Mouse (Mus musculus) testis, postnatal 10 days (tissue): Measurements from ENCODE around the gene Tut1.
"Not testable (repeated sequence)": the region's sequence is repeated elsewhere in the genome, so short reads cannot be mapped to it uniquely, and the experiment has no call there.

Experiments
- DNase-seq: peaks from one replicate; pipeline ENCODE4 v3.0.0; 2021; ENCODE audit warnings: low spot score

Gene Tut1

DNA sequence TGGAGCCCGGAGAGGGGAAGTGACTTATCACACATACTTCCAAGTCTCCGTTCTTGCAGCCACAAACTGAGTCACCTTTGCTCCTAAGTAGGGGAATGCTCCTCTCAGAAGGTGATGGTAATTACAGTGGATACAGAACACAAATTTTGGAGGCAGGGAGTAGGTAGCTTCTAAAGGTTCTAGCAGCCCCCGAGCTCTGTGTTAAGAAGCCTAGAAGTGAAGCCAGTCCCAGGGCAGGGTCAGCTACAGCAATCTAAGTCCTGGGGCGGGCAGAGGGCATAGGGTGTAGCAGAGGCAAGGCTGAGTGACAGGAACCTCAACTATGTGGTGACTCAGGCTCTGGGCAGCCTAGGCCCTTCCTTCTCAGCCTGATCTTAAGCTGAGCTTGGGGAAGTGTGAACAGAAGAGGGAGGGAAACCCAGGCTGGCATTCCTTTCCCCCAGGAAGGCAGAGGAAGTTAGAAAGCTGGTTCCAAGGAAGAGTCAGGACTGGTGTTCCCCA lies 29.6 kb downstream of the Tut1 start:
- DNase-seq: no peak

DNA sequence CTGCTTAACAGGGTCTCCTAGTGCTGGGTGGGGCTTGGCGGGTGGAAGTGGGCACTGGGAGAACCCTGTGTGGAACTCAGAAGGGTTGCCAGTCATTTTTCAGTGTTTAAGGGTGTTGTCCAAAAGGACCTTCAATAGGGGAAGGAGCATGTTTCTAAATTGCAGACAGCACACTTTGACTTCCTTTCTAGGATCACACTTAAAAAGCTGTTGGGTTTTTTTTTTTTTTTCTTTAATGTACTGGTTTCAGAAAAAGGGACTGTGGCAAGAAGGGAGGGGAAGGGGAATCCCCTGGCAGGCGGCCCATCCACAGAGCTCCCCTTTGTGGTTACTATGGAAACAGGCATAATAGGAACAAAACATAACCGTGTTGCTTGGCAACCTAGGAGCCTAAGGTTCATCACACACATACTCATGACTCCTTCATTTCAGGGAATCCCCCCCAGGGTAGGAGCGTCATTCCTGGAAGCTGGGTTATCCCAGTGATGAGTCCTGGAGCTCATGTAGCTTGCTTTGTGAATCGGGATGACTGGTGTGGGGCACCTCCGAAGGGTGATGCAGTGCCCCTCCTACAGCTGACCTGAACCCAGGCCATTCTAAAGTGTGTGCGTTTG lies 30.7 kb downstream of the Tut1 start:
- DNase-seq: peak; percentile 79

DNA sequence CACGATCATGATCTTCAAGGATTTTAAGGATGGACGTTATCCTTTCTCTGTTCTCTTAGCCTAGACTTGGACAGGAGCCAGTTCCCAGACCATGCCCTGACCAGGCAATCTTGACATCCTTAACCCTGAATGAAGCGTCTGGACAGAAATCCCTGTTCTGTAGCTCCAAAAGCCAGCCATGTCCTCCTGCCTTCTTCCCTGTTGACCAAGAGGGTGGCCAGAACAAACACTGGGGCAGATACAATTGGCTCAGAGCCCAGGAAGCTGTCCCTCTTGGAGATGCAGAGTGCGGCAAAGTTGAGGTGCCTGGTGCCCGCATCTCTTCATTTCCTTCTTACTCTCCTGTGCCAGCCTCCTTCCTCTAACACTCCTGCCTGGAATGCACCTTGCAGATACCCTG lies 32.2 kb downstream of the Tut1 start:
- no peak for DNase-seq

GRCm38 (mm10) chr19:8987816-8988215 lies 34.2 kb downstream of the Tut1 start:
- DNase-seq: no peak

DNA sequence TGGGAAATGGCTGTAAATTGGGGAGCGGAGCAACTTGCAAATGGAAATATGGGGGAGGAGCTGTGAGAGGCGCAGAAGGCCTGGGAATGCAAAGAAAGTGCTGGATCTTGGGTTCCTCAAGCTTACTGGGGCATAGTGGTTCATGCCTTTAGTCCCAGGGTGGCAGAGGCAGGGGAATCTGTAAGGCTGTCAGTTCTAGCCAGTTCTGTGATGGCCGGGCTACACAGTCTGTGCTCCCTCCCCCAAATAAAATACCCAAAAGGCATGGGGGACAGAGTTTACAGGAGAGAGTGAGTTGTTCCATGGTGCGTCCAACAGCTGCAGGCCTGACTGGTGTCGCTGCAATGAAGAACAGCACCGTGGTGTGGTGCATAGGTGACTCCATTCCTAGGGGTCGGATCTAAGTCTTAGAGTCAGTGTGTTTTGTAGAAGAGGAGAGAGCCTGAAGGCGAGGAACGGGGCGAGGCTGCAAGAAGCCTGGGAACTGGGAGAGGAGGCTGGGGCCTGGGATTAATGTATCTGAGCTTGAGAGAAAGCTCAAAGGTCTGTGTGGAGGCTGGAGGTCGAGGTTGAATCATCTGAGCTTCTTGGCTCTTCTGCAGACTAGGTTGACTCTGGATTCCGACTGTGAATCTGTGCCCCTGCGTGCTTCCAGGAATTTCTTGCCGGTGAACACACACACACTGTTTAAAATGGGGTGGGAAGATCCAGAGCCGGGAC lies 34.9 kb downstream of the Tut1 start:
- no peak for DNase-seq

DNA sequence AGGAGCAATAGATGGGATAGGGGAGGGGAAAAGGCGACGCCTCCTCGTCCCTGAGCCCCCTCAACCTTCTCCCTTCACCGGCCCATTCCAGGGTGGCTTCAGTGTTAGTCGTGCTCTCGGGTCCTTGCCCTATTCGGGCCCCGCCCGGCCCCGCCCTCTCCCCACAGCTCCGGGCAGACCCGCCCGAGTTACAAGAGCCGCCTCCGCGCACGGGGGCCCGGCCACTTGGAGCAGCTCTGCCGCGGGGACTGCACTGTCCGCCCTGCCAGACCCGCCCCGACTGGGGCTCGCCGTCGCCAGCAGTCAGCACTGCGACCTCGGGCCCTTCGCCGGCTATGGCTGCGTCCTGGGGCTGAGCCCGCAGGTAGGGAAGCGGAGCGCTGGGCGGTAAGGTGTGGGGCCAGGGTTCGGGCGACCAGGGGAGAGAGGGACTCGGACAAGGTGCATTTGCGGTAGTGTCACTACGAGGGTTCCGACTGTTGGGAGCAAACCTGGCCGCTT lies 35.5 kb downstream of the Tut1 start, which contains the start of gene Ahnak:
Gene Ahnak (plus strand): TSS at position 219 of the 501 bp plus-strand sequence.
- peak; percentile 82 for DNase-seq

GRCm38 (mm10) chr19:8989567-8990431 lies 36.2 kb downstream of the Tut1 start:
- DNase-seq: peak; percentile 91

DNA sequence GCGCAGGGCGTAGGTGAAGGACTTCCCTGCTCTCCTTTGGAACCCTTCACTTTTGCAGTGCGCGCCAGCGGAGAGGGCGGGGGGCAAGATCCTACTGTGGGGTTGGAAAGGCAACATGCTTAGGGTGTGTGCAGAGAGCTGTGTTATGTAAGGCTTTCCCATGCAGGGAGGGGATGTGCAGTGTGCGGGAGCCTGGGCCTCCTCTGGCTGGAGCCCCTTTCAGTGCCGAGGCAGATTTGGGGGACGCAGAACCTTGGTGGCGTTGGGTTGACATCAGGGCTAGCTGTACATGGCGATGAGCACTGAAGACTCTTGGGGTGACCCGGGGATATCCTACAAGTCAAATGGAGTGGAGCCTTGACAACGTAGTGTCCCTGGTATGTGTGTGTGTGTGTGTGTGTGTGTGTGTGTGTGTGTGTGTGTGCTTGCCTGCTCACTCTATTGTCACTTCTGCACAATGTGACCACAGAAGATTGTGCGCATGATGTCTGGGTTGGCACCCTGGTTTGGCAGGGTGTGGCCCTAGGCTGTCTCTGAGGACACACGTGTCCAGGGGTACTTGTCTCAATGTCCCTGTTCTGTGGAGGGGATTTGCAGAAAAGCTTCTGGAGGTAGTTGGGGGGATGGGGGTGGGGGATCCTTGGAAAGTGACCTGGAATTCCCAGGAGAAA lies 36.9 kb downstream of the Tut1 start:
- DNase-seq: no peak

- DNase-seq: no peak
These were observed 37.7 kb downstream of the Tut1 start for GRCm38 (mm10) chr19:8991245-8991870.

- DNase-seq: peak; percentile 67
These were observed 38.5 kb downstream of the Tut1 start for GRCm38 (mm10) chr19:8991871-8992735.

DNA sequence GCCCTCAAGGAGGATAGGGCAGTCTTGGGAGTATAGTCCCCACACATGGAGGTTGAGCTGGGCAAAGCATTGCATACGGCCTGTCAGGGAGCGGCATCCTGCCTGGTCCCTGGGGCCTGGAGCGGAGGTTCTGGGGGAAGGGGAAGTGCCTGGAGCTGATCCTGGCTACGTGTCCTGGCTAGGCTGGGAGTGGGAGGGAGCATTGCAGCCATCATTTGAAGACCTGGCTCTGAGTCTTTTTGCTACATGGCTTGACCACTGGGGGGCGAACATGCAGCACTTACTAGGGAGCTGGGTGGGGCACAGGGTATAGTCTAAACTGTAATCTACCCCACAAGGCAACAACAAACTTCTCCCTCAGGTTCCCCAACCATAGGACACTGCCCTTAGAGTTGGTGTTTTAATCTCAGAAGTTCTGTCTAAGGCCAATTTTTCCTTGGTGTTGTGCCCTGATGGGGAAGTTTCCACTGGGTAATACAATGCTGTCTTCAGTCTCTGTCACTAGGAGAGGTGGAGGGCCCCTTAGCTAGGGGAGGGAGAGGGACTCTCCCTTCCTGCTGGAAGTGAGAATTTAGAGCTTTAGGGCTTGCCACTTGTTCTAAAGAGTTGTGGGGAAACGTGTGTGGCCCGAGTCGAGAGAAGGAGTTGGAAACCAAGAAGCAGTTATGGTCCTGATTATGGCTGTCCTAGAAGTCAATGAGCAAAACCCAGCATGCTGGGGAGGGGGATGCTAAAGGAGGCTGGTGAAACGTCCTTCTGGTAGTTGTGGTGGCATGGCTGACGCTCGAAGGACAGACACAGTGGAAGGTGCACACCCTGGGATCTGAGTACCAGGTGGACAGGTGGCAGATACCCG lies 39.4 kb downstream of the Tut1 start:
- DNase-seq: peak; percentile 89

- DNase-seq: no peak
These were observed 39.9 kb downstream of the Tut1 start for GRCm38 (mm10) chr19:8993625-8993912.

GRCm38 (mm10) chr19:8994813-8995607 lies 41.4 kb downstream of the Tut1 start:
- DNase-seq: no peak

DNA sequence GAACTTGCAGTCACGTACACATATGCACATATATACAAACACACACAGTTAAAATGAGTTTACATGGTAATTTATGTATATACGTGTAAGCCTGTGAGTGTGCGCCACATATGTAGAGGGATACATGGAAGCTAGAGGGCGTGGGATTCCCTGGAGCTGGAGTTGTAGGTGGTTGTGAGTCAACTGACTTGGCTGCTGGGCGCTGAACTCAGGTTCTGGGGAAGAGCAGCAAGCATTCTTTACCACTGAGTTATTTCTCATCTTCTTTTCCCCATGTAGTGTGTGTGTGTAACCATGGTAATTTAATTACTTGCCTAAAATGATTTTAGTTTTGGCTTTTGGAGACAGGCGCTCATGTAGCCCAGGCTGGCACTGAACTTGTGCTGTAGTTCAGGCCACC lies 43.0 kb downstream of the Tut1 start:
- no peak for DNase-seq

GRCm38 (mm10) chr19:8997546-8997945 lies 43.9 kb downstream of the Tut1 start:
- peak; percentile 72 for DNase-seq

DNA sequence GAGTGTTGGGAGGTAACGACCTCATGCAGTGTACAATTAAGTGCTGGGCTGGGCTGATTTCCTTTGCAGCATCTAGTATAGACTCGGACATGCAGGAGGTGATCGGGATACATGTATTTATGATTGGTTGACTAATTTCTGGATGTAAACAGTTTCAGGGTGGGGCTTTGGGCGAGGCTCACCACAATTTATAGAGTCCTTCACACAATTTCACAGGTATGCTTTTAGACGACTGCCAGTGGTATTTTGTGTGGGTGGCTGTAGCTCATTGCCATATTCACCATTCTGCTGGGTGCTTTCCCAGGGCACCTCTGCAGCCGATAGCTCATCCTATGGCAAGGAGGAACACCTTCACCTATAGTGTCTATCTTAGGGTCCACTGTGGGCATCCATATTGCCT lies 44.9 kb downstream of the Tut1 start:
- DNase-seq: no peak

DNA sequence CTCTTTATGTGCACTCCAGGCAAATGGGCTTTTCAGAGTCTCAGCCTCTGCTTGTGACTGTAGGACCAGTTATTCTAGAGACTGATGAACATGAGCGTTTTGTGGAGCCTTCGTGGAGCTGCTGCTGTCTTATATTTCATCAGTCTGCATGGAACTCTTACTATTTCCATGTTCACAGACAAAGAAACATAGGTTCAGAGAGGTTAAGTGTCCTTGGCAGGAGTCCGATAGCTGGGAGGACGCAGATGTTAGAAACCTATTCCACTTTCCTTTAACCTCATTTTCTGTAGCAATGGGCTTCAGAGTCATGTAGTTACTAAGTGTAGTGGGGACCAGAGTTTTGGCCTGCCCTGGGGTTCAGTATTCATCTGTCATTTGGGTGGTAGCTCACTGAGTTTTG lies 45.6 kb downstream of the Tut1 start:
- no peak for DNase-seq

GRCm38 (mm10) chr19:9006915-9007314 lies 53.3 kb downstream of the Tut1 start:
- not testable (repeated sequence) for DNase-seq
